Mouse (Mus musculus) cortical plate, adult 2 months (tissue): ENCODE data around the gene Ppm1l. TPM values are rescaled to one million over a fixed set of nuclear protein-coding genes. Genes with fewer than 3 reads are reported as not detected.

Source experiments
- H3K27ac ChIP-seq: fragments of 200-500 bp; 2 replicates; pipeline ENCODE4 v1.5.1; 2012; ENCODE audit warnings: low read length, control low read depth, inconsistent platforms; ENCODE audit not compliant: insufficient read depth
- H3K4me1 ChIP-seq: fragments of 200-500 bp; 2 replicates; pipeline ENCODE4 v1.6.1; 2011; ENCODE audit warnings: low read length; ENCODE audit not compliant: control insufficient read depth, insufficient read depth
- H3K4me3 ChIP-seq: fragments of 200-500 bp; 2 replicates; pipeline ENCODE4 v1.5.1; 2011; ENCODE audit warnings: mild to moderate bottlenecking, low read length, control low read depth; ENCODE audit not compliant: insufficient read depth
- CTCF ChIP-seq: fragments of 200-500 bp; IDR thresholded peaks from 2 replicates; pipeline ENCODE4 v1.5.1; 2011; ENCODE audit warnings: mild to moderate bottlenecking, control low read depth, low read length; ENCODE audit not compliant: insufficient read depth; ENCODE audit errors: extremely low read depth
- POLR2A ChIP-seq: fragments of 200-500 bp; IDR thresholded peaks from 2 replicates; pipeline ENCODE4 v1.6.1; 2011; ENCODE audit warnings: mild to moderate bottlenecking, low read length, control low read depth; ENCODE audit not compliant: insufficient read depth; ENCODE audit errors: extremely low read depth
- polyA plus RNA-seq: library from polyadenylated mRNA; depleted of rRNA; stranded (reverse); fragments of >200 nt; gene quantifications from 2 replicates; pipeline ENCODE4 v1.2.3, GENCODE M21; 2012

The Ppm1l gene
- polyA plus RNA-seq, 1 experiment, result 35.3 TPM

- Histone ChIP-seq H3K4me1 (peaks cover 8% of the 10 kb centered on the region), H3K4me3 (no peak overlapping the region), H3K27ac (no peak overlapping the region; the same call in 1 of the 2 replicates)
- TF ChIP-seq CTCF (no peak), POLR2A (no peak)
These were observed 145.3 kb downstream of the Ppm1l start for GRCm38 (mm10) chr3:69461956-69462355.

- no peak overlapping the region for H3K4me3 ChIP-seq
- H3K4me1 ChIP-seq, result peaks cover 14% of the 10 kb centered on the region
- H3K27ac ChIP-seq, result no peak overlapping the region
- no peak for TF ChIP-seq POLR2A
- TF ChIP-seq CTCF, result no peak
These were observed 149.1 kb downstream of the Ppm1l start for GRCm38 (mm10) chr3:69465751-69466150.

- no peak for TF ChIP-seq POLR2A
- no peak for TF ChIP-seq CTCF
- H3K4me3 ChIP-seq, result no peak overlapping the region
- peaks cover 14% of the 10 kb centered on the region for H3K4me1 ChIP-seq
- no peak overlapping the region for H3K27ac ChIP-seq
These were observed 151.8 kb downstream of the Ppm1l start for GRCm38 (mm10) chr3:69468280-69469008.

GRCm38 (mm10) chr3:69469463-69470141 lies 152.9 kb downstream of the Ppm1l start:
- Histone ChIP-seq H3K4me3 (no peak overlapping the region), H3K4me1 (peaks cover 14% of the 10 kb centered on the region), H3K27ac (no peak overlapping the region)
- no peak for TF ChIP-seq POLR2A
- TF ChIP-seq CTCF, result no peak

- Histone ChIP-seq H3K4me1 (peaks cover 14% of the 10 kb centered on the region), H3K27ac (no peak overlapping the region), H3K4me3 (no peak overlapping the region)
- no peak for TF ChIP-seq CTCF
These were observed 153.6 kb downstream of the Ppm1l start for GRCm38 (mm10) chr3:69470142-69470796.

- Histone ChIP-seq H3K4me1 (peaks cover 4% of the 10 kb centered on the region; the same call in 1 of the 2 replicates), H3K4me3 (no peak overlapping the region), H3K27ac (no peak overlapping the region)
- no peak for TF ChIP-seq POLR2A
- no peak for TF ChIP-seq CTCF
These were observed 159.3 kb downstream of the Ppm1l start for GRCm38 (mm10) chr3:69475850-69476450.

- Histone ChIP-seq H3K4me1 (peaks cover 5% of the 10 kb centered on the region; the same call in 1 of the 2 replicates), H3K27ac (no peak overlapping the region), H3K4me3 (no peak overlapping the region)
- no peak for TF ChIP-seq POLR2A
- TF ChIP-seq CTCF, result no peak
These were observed 163.3 kb downstream of the Ppm1l start for GRCm38 (mm10) chr3:69479937-69480336.

GRCm38 (mm10) chr3:69481835-69482234 lies 165.2 kb downstream of the Ppm1l start:
- no peak overlapping the region for H3K27ac ChIP-seq
- no peak overlapping the region for H3K4me3 ChIP-seq
- TF ChIP-seq POLR2A (no peak), CTCF (peak; percentile 74)
- peaks cover 5% of the 10 kb centered on the region; the same call in 1 of the 2 replicates for H3K4me1 ChIP-seq

- Histone ChIP-seq H3K27ac (no peak overlapping the region), H3K4me1 (peaks cover 5% of the 10 kb centered on the region; the same call in 1 of the 2 replicates), H3K4me3 (no peak overlapping the region)
- TF ChIP-seq POLR2A (no peak), CTCF (no peak)
These were observed 167.4 kb downstream of the Ppm1l start for GRCm38 (mm10) chr3:69484006-69484574.
